Mouse (Mus musculus) MEL (cell line): ENCODE measurements around the gene Hspg2. TPM values are rescaled to one million over a fixed set of nuclear protein-coding genes. Genes with fewer than 3 reads are reported as not detected.

Source experiments
- DNase-seq: peaks from one replicate; pipeline ENCODE4 v3.0.0; 2011; ENCODE audit warnings: low read depth, low spot score
- H3K27ac ChIP-seq: 2 replicates; pipeline ENCODE4 v1.5.1; 2012; ENCODE audit warnings: low read depth, mild to moderate bottlenecking, control low read depth, low read length, moderate library complexity; ENCODE audit not compliant: control insufficient read depth
- H3K27me3 ChIP-seq, 2 experiments: fragments of 150-350 bp in 1 of 2; sonication (generic) in 1 of 2; 2 replicates each; pipeline ENCODE4 v1.6.1; 2012; ENCODE audit warnings: low read length in 2 of 2, mild to moderate bottlenecking in 2 of 2, improper control_type of control experiment in 1 of 2, moderate library complexity in 1 of 2; ENCODE audit not compliant: insufficient read depth in 2 of 2, control insufficient read depth in 1 of 2
- H3K36me3 ChIP-seq, 2 experiments: 2 replicates each; pipeline ENCODE4 v1.6.1; 2012 to 2014; ENCODE audit warnings: low read length in 2 of 2, improper control_type of control experiment in 1 of 2, inconsistent platforms in 1 of 2, mild to moderate bottlenecking in 1 of 2; ENCODE audit not compliant: insufficient read depth in 2 of 2, control insufficient read depth in 1 of 2
- H3K4me1 ChIP-seq, 2 experiments: fragments of 150-350 bp in 1 of 2; sonication (generic) in 1 of 2; 2 replicates each; pipeline ENCODE4 v1.6.1; 2012; ENCODE audit warnings: low read length in 2 of 2, improper control_type of control experiment in 1 of 2, mild to moderate bottlenecking in 1 of 2; ENCODE audit not compliant: insufficient read depth in 2 of 2, control insufficient read depth in 1 of 2
- H3K4me3 ChIP-seq, 2 experiments: fragments of 150-350 bp in 1 of 2; sonication (generic) in 1 of 2; 2 replicates each; pipeline ENCODE4 v1.5.1; 2012; ENCODE audit warnings: low read depth in 2 of 2, low read length in 2 of 2, mild to moderate bottlenecking in 2 of 2, moderate library complexity in 2 of 2, control low read depth in 1 of 2, improper control_type of control experiment in 1 of 2; ENCODE audit not compliant: control insufficient read depth in 1 of 2, insufficient read depth in 1 of 2
- H3K79me2 ChIP-seq: 2 replicates; pipeline ENCODE4 v1.6.1; 2012; ENCODE audit warnings: mild to moderate bottlenecking, low read length, moderate library complexity; ENCODE audit not compliant: control insufficient read depth, poor library complexity, insufficient read depth
- H3K9ac ChIP-seq: 2 replicates; pipeline ENCODE4 v1.6.1; 2012; ENCODE audit warnings: low read depth, mild to moderate bottlenecking, control low read depth, low read length, moderate library complexity; ENCODE audit not compliant: control insufficient read depth, poor library complexity, severe bottlenecking
- H3K9me3 ChIP-seq: fragments of 150-350 bp; sonication (generic); replicated peaks from 2 replicates; pipeline ENCODE4 v1.6.1; 2012; ENCODE audit warnings: mild to moderate bottlenecking, low read length, improper control_type of control experiment, moderate library complexity; ENCODE audit not compliant: insufficient read depth
- BHLHE40 ChIP-seq: IDR thresholded peaks from 2 replicates; pipeline ENCODE4 v1.6.1; 2012; ENCODE audit warnings: low read depth, mild to moderate bottlenecking, inconsistent platforms, low read length, improper control_type of control experiment, borderline replicate concordance
- CHD1 ChIP-seq: IDR thresholded peaks from 2 replicates; pipeline ENCODE4 v1.6.1; 2012; ENCODE audit warnings: low read depth, mild to moderate bottlenecking, inconsistent platforms, low read length, improper control_type of control experiment
- EP300 ChIP-seq, 2 experiments: IDR thresholded peaks; 2 replicates each; pipeline ENCODE4 v1.6.1; 2011; ENCODE audit warnings: improper control_type of control experiment in 2 of 2, low read length in 2 of 2, low read depth in 1 of 2, mild to moderate bottlenecking in 1 of 2
- ETS1 ChIP-seq: IDR thresholded peaks from 2 replicates; pipeline ENCODE4 v1.6.1; 2012; ENCODE audit warnings: low read depth, mild to moderate bottlenecking, inconsistent platforms, low read length, improper control_type of control experiment, moderate library complexity
- JUND ChIP-seq: IDR thresholded peaks from 2 replicates; pipeline ENCODE4 v1.6.1; 2011; ENCODE audit warnings: low read depth, mild to moderate bottlenecking, improper control_type of control experiment, low read length
- MYC ChIP-seq: IDR thresholded peaks from 2 replicates; pipeline ENCODE4 v1.6.1; 2011; ENCODE audit warnings: low read depth, mild to moderate bottlenecking, low read length, improper control_type of control experiment, moderate library complexity
- POLR2A ChIP-seq, 2 experiments: IDR thresholded peaks; 2 replicates each; pipeline ENCODE4 v1.6.1; 2011 to 2012; ENCODE audit warnings: low read length in 2 of 2, mild to moderate bottlenecking in 2 of 2, control low read depth in 1 of 2, improper control_type of control experiment in 1 of 2, low read depth in 1 of 2, moderate library complexity in 1 of 2; ENCODE audit not compliant: control insufficient read depth in 1 of 2, insufficient read depth in 1 of 2, poor library complexity in 1 of 2
- RCOR1 ChIP-seq: IDR thresholded peaks from 2 replicates; pipeline ENCODE4 v1.6.1; 2012; ENCODE audit warnings: low read depth, mild to moderate bottlenecking, inconsistent platforms, low read length, improper control_type of control experiment
- SMC3 ChIP-seq: IDR thresholded peaks from 2 replicates; pipeline ENCODE4 v1.6.1; 2011; ENCODE audit warnings: low read depth, low read length, improper control_type of control experiment
- USF1 ChIP-seq: IDR thresholded peaks from 2 replicates; pipeline ENCODE4 v1.6.1; 2014; ENCODE audit warnings: low read depth, mild to moderate bottlenecking, inconsistent platforms, low read length, improper control_type of control experiment, moderate library complexity
- USF2 ChIP-seq, 2 experiments: IDR thresholded peaks; 2 replicates each; pipeline ENCODE4 v1.6.1; 2011 to 2012; ENCODE audit warnings: improper control_type of control experiment in 2 of 2, low read length in 2 of 2, borderline replicate concordance in 1 of 2, inconsistent platforms in 1 of 2, low read depth in 1 of 2, mild to moderate bottlenecking in 1 of 2; ENCODE audit not compliant: insufficient read depth in 1 of 2
- ZMIZ1 ChIP-seq: IDR thresholded peaks from 2 replicates; pipeline ENCODE4 v1.6.1; 2012; ENCODE audit warnings: low read depth, mild to moderate bottlenecking, inconsistent platforms, low read length, improper control_type of control experiment, moderate library complexity
- ZNF384 ChIP-seq: IDR thresholded peaks from 2 replicates; pipeline ENCODE4 v1.6.1; 2012; ENCODE audit warnings: low read depth, mild to moderate bottlenecking, inconsistent platforms, low read length, improper control_type of control experiment
- polyA plus RNA-seq, 2 experiments: library from polyadenylated mRNA; stranded (reverse) in 1 of 2; unstranded in 1 of 2; fragments of >175 nt in 1 of 2; fragments of >200 nt in 1 of 2; gene quantifications; 2 replicates each; pipeline versions ENCODE4 v1.2.1 to v1.2.4; 2012; ENCODE audit warnings: low replicate concordance in 2 of 2, low read depth in 1 of 2; ENCODE audit not compliant: insufficient read length in 2 of 2, insufficient read depth in 1 of 2, missing spikeins in 1 of 2
- total RNA-seq: library from RNA; depleted of rRNA; stranded (reverse); fragments of 300-350 nt; gene quantifications from 2 replicates; pipeline ENCODE4 v1.2.3, GENCODE M21; 2012

The Hspg2 gene
- total and polyA plus RNA-seq, 3 experiments: 0.04 TPM; not detected in 1

DNA sequence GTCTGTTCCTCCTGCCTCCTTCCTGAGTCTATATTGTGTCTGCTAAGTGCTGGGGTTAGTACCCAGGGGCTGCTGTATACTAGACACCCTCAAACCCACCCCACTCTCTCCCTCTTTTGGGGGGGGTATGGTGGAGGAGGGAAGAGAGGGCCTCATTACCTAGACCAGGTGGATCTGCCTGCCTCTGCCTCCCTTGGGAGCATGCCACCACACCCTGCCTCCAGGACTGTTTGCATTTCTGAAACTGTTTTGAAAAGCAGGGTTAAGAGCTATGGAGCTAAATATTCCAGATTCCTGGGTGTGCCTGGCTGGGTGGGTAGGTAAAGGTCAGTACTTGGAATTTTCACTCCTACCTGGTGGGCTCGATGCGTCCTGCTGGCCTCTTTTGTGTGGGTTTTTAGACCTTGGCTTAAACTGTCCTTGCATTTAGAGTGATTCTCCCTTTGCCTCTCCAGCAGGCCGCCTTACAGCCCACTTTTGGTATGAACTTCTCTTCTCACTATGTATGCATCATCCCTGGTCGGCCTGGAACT lies 128.6 kb downstream of the Hspg2 start:
- no peak for DNase-seq
- no peak overlapping the region for H3K27ac ChIP-seq
- no peak overlapping the region for H3K9ac ChIP-seq
- no peaks in the 10 kb centered on the region for H3K9me3 ChIP-seq
- no peak overlapping the region for H3K4me3 ChIP-seq
- H3K4me1 ChIP-seq: peaks cover 8 to 12% of the 10 kb centered on the region in 2 experiments; a peak in 3 of 4 replicates
- H3K36me3 ChIP-seq: peaks cover 0 to 25% of the 10 kb centered on the region in 2 experiments; a peak in 2 of 4 replicates
- TF ChIP-seq ZNF384: no peak
- no peak for TF ChIP-seq CHD1
- no peak for TF ChIP-seq POLR2A (IDR thresholded peaks at IDR 0.05; ENCODE audit: control insufficient read depth in 1 of 2, insufficient read depth in 1 of 2, low read depth in 1 of 2, low read length in 2 of 2, poor library complexity in 1 of 2)
- no peak for TF ChIP-seq SMC3
- no peak for TF ChIP-seq USF2 (IDR thresholded peaks at IDR 0.05; ENCODE audit: borderline replicate concordance in 1 of 2, insufficient read depth in 1 of 2, low read depth in 1 of 2, low read length in 2 of 2)
- TF ChIP-seq ZMIZ1: no peak
- TF ChIP-seq MYC: no peak
- TF ChIP-seq USF1: no peak
- TF ChIP-seq ETS1: no peak
- peaks cover 65% of the 10 kb centered on the region for H3K79me2 ChIP-seq
- no peaks in the 10 kb centered on the region for H3K27me3 ChIP-seq

- Histone ChIP-seq H3K4me3 (no peak overlapping the region), H3K79me2 (peaks cover 76% of the 10 kb centered on the region), H3K27ac (no peak overlapping the region), H3K9ac (no peak overlapping the region), H3K4me1 (peaks cover 8 to 12% of the 10 kb centered on the region in 2 experiments), H3K9me3 (no peaks in the 10 kb centered on the region), H3K36me3 (peaks cover 0 to 27% of the 10 kb centered on the region in 2 experiments; a peak in 2 of 4 replicates), H3K27me3 (no peaks in the 10 kb centered on the region)
- DNase-seq: no peak
- TF ChIP-seq EP300 (IDR thresholded peaks at IDR 0.05; ENCODE audit: low read depth in 1 of 2, low read length in 2 of 2) (no peak), USF1 (no peak), RCOR1 (no peak), JUND (no peak), BHLHE40 (no peak)
Observed at GRCm38 (mm10) chr4:137598577-137598976, 130.0 kb downstream of the Hspg2 start.
